Mouse (Mus musculus): ENCODE results near the gene Ptprz1.
"Not testable (repeated sequence)": the region's sequence is repeated elsewhere in the genome, so short reads cannot be mapped to it uniquely, and the experiment has no call there.

The Ptprz1 gene

GRCm38 (mm10) chr6:22984520-22985154 is 109.3 kb downstream of the Ptprz1 start:
- intact Hi-C loops (cut with DNase I) = loop anchor here (10.0 kb wide), 1 partner anchor 660 kb away; no protein-coding TSS in a partner anchor

- intact Hi-C loops (cut with DNase I) = loop anchor here (2.0 kb wide), 1 partner anchor 120 kb away; no protein-coding TSS in a partner anchor
These were observed 127.8 kb downstream of the Ptprz1 start for GRCm38 (mm10) chr6:23003152-23003551.

DNA sequence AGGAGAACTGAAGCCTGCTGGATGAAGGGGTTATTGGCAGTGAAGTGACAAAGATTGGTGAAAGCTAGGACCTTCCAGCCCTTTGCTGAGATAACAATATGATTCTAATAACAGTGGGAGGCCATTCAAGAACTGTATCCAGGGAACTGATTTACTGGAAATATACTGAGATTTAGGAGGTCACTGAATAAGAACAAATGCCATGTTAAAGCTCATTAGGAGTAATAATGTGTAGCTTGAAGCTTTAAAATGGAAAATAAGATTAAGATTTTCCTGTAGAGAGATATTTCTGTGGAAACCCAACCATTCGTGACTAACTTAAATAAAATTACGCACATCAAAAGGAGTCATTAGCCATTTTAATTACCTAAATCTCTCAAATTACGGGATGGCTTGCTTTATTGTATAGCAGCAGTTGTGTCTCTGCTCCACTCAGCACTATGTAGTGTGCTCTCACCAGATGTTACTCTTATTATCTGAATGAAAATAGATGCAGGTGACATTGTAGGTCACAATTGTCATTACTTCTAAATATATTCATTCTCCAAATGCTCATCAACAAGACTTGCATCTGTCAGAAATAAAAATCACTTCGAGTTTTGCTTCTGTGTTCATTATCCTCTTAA is 139.8 kb downstream of the Ptprz1 start:
- intact Hi-C loops (cut with DNase I) = no loop called here

GRCm38 (mm10) chr6:23028251-23028650 is 152.9 kb downstream of the Ptprz1 start:
- intact Hi-C loops (cut with DNase I) = no loop called here

GRCm38 (mm10) chr6:23048836-23049235 is 173.5 kb downstream of the Ptprz1 start:
- intact Hi-C loops (cut with DNase I) = no loop called here

GRCm38 (mm10) chr6:23055734-23056133 is 180.4 kb downstream of the Ptprz1 start:
- intact Hi-C loops (cut with DNase I) = no loop called here

DNA sequence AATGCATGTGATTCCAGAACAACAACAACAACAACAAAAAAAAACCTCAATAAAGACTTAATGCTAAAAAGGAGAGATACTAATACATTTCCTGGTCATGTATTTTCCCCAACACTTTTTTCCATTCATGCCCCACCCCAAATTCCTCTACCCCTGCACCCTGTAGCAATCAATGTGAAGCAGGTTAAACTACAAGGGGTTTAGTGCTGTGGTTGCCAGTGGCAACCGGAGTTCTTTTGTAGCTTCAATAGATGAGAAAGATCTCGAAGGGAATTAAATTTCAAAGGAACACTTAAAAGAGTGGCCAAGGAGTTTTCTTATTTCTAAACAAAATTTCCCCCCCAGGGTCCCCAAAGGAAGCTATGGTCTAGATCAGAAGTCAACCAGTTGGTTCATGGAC is 200.8 kb downstream of the Ptprz1 start:
- intact Hi-C loops (cut with DNase I) = no loop called here

- intact Hi-C loops (cut with DNase I) = no loop called here
These were observed 203.0 kb downstream of the Ptprz1 start for GRCm38 (mm10) chr6:23078273-23078672.

DNA sequence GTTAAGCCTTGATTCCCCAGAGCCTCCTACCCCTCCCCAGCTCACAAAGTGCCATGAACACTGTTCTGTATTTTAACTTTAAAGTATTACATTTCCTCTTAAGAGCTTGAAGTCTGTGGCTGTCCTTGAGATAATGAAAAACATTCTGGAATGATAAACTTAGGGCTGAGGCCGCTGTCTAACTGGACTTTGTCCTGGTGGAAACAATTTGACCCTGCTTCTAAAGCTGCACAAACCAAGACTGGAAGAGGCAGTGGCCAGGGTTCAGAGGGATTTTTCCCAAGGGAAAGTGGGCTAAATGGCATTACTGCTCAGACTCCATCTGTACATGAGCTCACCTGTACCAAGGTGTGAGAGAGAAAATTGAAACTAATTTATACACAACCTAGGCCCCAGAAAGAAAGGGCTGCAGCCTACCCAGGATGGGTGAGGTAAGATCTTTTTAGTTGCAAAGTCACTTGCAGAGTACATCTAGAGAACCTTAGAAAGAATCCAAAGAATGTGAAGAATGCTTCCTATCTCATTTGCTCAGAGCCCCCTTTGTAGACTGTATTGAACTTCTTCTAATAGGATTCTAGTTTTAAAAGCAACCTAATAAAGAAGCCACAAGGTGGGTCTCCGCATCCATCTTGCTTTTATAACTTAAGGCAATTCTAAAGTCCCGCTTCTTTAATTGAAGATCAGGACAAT is 204.8 kb downstream of the Ptprz1 start:
- intact Hi-C loops (cut with DNase I) = no loop called here

GRCm38 (mm10) chr6:23084587-23085421 is 209.5 kb downstream of the Ptprz1 start:
- intact Hi-C loops (cut with DNase I) = no loop called here

DNA sequence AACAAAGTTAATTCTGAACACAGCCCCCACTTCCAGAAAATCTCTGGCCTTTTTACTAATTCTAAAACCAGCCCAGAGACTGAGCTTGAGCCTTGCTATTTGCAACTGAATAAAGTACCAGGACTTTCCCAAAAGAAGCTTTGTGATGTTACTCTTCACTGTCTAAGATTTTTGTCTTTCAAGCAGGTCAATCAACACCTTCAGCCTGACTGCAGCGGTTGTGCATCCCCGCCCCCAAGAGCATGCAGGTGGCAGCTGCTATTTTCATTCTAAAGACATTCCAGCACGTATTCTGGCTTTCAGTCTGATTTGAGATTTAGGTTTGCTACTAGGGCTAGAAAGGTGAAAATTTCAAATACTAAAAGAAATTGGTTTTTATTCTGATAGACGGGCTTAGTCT is 214.0 kb downstream of the Ptprz1 start:
- intact Hi-C loops (cut with DNase I) = not testable (repeated sequence)

DNA sequence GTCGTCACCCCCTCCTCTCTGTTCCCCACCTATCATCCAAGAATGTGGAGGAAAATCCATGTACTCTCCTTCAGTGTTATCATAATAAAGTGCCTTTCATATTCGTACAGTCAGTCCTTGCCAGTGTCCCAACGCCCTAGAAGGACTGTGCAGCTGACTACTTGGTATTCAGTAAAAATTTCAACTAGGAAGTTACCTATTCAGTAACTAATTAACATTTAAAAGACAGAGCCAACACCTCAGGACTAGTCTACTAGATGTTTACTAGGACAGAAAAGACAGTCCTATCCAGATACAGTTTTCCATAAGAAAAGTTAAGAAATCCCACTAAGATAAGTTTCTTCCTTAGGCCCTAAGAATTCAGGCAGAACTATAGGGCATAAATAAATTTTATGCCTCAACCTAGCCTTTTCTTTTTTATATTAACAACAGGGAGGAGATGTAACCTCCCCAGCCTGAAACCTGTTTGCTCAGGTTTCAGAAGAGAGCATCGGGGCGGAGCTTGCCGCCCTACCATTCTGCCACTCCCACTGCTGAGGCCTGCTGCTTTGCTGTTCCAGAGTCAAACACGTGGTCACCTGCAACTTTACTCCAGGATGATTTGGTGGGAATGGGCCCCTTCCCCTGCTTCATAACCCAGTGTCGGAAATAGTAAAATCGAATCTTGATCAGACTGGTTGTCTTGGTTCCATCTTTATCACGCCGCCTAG is 215.2 kb downstream of the Ptprz1 start:
- intact Hi-C loops (cut with DNase I) = not testable (repeated sequence)
